Mouse (Mus musculus): Measurements from ENCODE around the gene Mas1.

Gene Mas1

DNA sequence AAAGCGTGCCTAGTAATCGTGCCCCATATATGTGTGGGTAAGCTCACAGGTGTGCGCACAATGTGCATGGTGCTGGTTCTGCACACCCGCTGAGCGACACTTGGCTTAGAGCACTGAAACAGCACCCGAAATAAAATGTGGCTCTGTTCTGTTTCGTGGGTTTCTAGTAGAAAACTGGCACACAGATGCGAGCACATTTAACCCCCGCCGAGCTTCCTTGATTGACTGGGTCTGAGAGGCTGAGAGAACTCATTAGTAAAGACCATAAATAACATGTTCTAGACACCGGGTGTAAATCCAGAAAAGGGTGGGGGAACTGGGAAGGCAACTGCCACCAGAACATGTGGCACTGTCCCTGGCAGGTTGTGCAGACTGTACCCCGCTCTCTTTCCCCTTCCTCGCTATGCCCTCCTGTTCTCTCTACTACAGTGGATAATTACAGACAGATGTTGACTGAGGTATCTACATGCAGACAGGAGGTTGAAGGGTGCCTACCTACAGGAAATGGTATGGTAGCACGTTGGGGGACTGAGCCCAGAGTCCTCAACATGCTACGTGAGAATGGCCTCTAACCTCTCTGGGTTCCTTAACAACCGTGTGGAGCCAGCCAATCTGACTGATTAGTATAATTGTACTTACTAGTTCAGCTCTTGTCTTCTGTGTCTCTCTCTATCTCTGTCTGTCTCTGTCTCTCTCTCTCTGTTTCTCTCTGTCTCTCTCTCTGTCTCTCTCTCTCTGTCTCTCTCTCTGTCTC, 4.5 kb upstream of the Mas1 start:
- no peak for DNase-seq (ENCODE audit: low read depth, low spot score)

- DNase-seq (ENCODE audit: low read depth, low spot score): peak; percentile 46
Observed at GRCm38 (mm10) chr17:12868640-12869039, 697 bp upstream of the Mas1 start.

DNA sequence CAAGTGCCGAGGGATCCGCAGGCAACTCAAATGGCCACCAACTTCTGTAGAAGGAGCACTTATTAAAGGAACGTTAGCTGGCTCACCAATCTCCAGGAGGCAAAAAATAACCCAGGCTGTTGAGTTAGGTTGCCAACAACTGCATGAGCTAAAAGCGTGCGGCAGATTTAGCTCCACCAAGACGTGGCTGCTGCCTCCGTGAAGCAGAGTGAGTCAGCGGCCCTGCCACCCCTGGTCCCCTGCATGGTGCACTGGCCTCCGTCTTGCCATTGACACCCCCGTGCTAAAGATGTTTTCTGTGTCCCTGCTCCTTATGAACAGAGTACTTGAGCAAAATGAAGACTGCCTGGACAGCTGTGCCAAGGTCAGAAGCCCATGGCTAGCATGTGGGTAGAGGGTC, 1.1 kb downstream of the Mas1 start:
- DNase-seq (ENCODE audit: low read depth, low spot score): no peak

- no peak for DNase-seq (ENCODE audit: low read depth, low spot score)
Observed at GRCm38 (mm10) chr17:12865407-12865806, 2.5 kb downstream of the Mas1 start.

DNA sequence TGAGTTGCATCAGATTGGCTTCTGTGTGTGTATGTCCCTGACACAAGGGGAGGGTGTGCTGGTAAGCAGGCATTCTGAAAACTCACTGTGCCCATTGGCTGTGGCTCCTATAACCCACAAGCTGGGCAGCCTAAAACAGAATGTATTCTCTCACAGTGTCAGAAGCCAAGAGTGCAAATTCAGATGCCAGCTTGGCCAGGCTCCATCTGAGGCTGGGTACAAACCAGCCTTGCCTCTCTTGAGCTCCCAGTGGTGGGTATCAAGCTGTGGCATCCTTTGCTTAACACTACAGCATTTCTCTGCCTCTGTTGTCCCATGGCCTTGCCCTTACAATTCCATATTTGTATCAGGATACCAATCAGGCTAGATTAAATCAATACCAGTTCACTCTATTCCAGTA, 3.8 kb downstream of the Mas1 start:
- DNase-seq (ENCODE audit: low read depth, low spot score): no peak

GRCm38 (mm10) chr17:12859006-12859520, 8.9 kb downstream of the Mas1 start:
- no peak for DNase-seq (ENCODE audit: low read depth, low spot score)

GRCm38 (mm10) chr17:12858072-12858471, 9.9 kb downstream of the Mas1 start:
- peak; percentile 37 for DNase-seq (ENCODE audit: low read depth, low spot score)

- DNase-seq (ENCODE audit: low read depth, low spot score): no peak
Observed at GRCm38 (mm10) chr17:12857395-12857794, 10.5 kb downstream of the Mas1 start.

GRCm38 (mm10) chr17:12854386-12854785, 13.6 kb downstream of the Mas1 start:
- no peak for DNase-seq (ENCODE audit: low read depth, low spot score)

GRCm38 (mm10) chr17:12853821-12854220, 14.1 kb downstream of the Mas1 start:
- no peak for DNase-seq (ENCODE audit: low read depth, low spot score)

DNA sequence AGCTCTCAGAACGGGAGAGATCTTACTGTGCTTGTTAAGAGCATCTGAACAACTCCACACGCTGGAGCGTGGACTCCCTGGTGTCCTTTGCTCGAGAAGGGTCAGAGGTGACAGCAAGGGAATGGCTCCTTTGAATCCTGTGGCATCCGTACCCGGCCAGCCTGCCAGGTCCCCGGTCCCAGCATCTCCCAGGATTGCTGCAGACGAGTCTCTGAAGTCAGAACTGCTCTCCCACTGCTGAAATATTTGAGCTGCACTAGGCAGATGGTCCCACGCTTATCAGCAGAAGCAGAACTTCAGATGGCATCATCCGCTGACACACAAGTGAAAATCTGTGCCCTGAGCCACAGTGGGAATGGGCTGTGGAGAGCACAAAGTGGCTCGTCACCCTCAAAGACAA, 16.3 kb downstream of the Mas1 start:
- DNase-seq (ENCODE audit: low read depth, low spot score): no peak

- no peak for DNase-seq (ENCODE audit: low read depth, low spot score)
Observed at GRCm38 (mm10) chr17:12849778-12850382, 18.1 kb downstream of the Mas1 start.

DNA sequence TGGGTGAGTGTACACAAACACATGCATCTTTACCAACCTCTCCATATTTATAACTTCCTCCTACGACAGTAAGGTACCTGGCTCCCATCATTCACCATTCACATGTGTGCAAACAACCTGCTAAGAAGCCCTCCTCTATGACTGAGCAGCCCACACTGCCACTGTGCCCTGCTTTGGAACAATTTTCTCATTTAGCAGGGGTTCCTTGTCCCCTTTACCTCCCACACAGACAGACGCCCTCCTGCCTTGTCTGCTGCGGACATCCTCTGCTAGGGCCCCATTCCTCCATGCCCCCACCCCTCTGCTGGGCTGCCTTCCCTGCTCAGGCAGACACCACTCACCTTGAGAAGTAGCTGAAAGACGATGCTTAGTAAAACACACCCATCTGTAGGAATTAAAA, 20.2 kb downstream of the Mas1 start:
- DNase-seq (ENCODE audit: low read depth, low spot score): no peak

DNA sequence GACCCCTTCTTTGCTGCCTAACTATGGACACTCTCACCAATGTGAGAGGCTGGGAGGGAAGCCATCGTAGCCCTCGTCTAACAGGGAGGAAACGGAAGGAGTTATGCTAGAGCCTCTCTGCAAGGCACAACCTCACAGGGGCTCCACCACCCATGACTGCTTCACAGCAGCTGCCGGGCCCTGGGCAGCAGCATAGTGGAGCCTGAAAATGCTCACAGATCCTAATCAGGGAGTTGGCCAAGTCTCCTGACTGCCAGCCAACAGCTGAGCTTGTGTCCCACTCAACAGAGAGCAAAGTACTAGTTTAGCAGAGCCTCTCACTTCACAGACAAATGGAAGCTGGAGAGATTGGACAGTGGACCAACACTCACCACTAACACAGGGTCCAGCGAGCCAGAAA, 21.5 kb downstream of the Mas1 start:
- DNase-seq (ENCODE audit: low read depth, low spot score): no peak

GRCm38 (mm10) chr17:12845862-12846261, 22.1 kb downstream of the Mas1 start:
- peak; percentile 24 for DNase-seq (ENCODE audit: low read depth, low spot score)

DNA sequence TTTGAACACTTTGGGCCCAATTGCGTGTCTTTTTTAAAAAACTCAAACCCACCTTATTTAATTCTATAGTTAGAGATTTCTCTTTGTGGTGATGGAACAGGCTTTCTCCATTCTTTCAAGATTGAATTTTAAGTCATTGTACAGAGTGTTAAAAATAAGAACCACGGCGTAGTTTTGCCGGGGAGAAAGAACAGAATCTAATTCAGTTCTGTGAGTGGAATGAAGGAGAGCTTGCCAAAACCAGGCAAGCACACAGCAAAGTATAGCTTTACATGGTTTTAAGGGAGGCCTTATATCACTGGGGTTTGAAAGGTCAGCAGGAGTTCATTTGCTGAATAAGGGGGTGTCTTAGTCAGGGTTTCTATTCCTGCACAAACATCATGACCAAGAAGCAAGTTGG, 23.4 kb downstream of the Mas1 start:
- DNase-seq (ENCODE audit: low read depth, low spot score): no peak

- no peak for DNase-seq (ENCODE audit: low read depth, low spot score)
Observed at GRCm38 (mm10) chr17:12843826-12844225, 24.1 kb downstream of the Mas1 start.

DNA sequence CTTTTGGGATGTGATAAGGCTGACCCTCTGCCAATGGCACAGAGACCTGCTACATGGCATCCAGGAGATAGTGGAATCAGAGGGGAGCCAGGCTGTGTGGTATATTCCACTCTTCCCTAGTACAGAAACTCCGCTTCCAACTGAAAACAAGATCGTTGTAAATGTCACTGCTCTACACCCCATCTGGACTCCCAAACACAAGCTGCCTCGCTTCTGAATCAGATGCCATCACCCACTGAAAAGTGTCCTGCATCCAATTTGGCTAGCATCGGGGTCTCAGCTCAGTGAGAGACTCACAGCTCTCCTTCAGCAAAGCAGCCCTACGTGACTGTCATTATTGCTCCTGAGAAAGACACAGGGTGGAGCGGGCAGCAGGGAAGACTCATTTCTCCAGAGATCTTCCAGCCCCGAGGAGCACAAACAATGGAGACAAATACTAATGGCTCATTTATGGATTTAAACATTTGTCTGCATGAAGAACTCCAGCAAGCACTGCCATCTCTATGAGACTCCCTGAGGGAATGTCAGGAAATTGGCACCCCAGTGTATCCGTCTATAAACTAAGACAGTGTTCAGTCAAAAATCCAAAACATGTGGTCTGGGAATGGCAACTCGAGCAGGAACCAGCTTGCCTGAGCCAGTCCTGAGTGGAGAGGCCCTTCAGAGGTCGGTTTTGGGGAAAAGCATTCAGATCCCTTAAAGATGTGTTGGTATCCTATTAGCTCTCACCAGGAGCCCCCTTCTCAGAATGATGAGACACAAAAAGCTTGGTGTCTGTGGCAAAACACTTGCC, 28.3 kb downstream of the Mas1 start:
- DNase-seq (ENCODE audit: low read depth, low spot score): no peak

GRCm38 (mm10) chr17:12835738-12836137, 32.2 kb downstream of the Mas1 start:
- no peak for DNase-seq (ENCODE audit: low read depth, low spot score)

- DNase-seq (ENCODE audit: low read depth, low spot score): no peak
Observed at GRCm38 (mm10) chr17:12834826-12835225, 33.1 kb downstream of the Mas1 start.

GRCm38 (mm10) chr17:12834317-12834716, 33.6 kb downstream of the Mas1 start:
- no peak for DNase-seq (ENCODE audit: low read depth, low spot score)

- DNase-seq (ENCODE audit: low read depth, low spot score): no peak
Observed at GRCm38 (mm10) chr17:12832657-12833056, 35.3 kb downstream of the Mas1 start.
